Comparison of ENCODE assay signal across 8 mouse cellular contexts in the genomic region with DNA sequence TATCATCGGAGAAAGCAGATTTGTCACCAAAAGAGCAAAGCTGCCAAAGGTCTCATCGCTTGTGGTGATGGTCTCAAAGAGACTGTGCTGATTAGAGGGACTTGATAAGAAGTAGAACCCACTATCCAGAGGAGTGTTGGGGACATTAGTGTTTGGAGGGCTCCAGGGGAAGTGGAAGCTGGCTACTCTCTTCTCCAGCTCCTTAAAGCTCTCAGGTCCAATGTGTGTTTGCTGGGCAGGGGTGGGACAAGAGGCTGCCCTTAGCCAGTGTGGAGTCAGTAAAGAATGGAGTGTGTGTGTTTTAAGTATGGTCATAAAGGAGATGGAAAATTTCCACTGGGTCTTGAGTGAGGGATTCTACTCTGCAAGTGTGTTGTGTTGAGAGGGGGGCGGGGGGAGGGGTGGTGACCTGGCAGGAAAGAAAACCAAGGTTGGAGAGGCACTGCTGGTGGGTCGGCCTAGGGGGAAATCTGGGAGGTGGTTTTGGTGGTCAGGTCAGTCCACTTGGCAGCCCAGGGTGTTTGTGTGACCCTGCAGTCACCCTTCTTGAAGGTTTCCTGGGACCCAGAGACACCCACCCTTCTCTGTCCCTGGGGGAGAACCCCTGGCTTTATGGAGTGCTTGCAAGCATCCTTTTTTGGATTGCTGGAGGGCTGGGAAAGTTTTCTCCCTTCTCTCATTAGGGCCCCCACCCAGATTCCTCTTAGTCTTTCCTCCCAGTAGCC. TPM values are rescaled to one million over a fixed set of nuclear protein-coding genes. Genes with fewer than 3 reads are reported as not detected.
DNase-seq lines count a peak whose midpoint lies in the region; ATAC-seq lines count a peak whose summit lies in the region.

No protein-coding gene starts in this region.

- H3K4me2 ChIP-seq in forebrain, embryonic 16.5 days (ENCODE audit: low read length): peak overlapping the region; percentile 100
- H3K4me2 ChIP-seq in midbrain, embryonic 16.5 days (ENCODE audit: low read length): peak overlapping the region; percentile 94

- H3K27me3 ChIP-seq in forebrain, embryonic 16.5 days (replicated peaks; ENCODE audit: control insufficient read depth, insufficient read depth, low read length): 0 out of 2 replicates have a peak, but pooled peaks cover 6% of the 10 kb centered on the region
- no peaks in the 10 kb centered on the region; the same call in 1 of the 2 replicates for H3K27me3 ChIP-seq in midbrain, embryonic 16.5 days (ENCODE audit: control insufficient read depth, insufficient read depth, low read depth, low read length)

- no peaks in the 10 kb centered on the region for H3K36me3 ChIP-seq in forebrain, embryonic 16.5 days (ENCODE audit: control insufficient read depth, insufficient read depth)
- no peaks in the 10 kb centered on the region for H3K36me3 ChIP-seq in midbrain, embryonic 16.5 days (ENCODE audit: control insufficient read depth, insufficient read depth, low read length)

- H3K9ac ChIP-seq in forebrain, embryonic 16.5 days (replicated peaks; ENCODE audit: low read depth, low read length): peak overlapping the region; percentile 67
- H3K9ac ChIP-seq in midbrain, embryonic 16.5 days (ENCODE audit: low read depth, low read length): peak overlapping the region; percentile 70; the same call in 1 of the 2 replicates

- H3K4me3 ChIP-seq in forebrain, embryonic 16.5 days (replicated peaks; ENCODE audit: low read length): peak overlapping the region; percentile 61
- peak overlapping the region; percentile 49 for H3K4me3 ChIP-seq in midbrain, embryonic 16.5 days (ENCODE audit: low read depth, low read length)

- no peak overlapping the region for H3K27ac ChIP-seq in forebrain, embryonic 16.5 days (ENCODE audit: low read length)
- no peak overlapping the region for H3K27ac ChIP-seq in midbrain, embryonic 16.5 days (ENCODE audit: low read length)

- no peaks in the 10 kb centered on the region for H3K9me3 ChIP-seq in forebrain, embryonic 16.5 days (ENCODE audit: control insufficient read depth, low read length)
- H3K9me3 ChIP-seq in midbrain, embryonic 16.5 days (replicated peaks; ENCODE audit: control insufficient read depth, low read length, poor library complexity, severe bottlenecking): no peaks in the 10 kb centered on the region

- peaks cover 31% of the 10 kb centered on the region for H3K4me1 ChIP-seq in forebrain, embryonic 16.5 days (replicated peaks; ENCODE audit: control insufficient read depth, insufficient read depth, low read length)
- H3K4me1 ChIP-seq in midbrain, embryonic 16.5 days (ENCODE audit: control insufficient read depth, insufficient read depth, low read length): peaks cover 18% of the 10 kb centered on the region

- WGBS in forebrain, embryonic 16.5 days: 30% methylated on average over 4 of the region's 4 CpGs
- 38% methylated on average over 4 of the region's 4 CpGs for WGBS in midbrain, embryonic 16.5 days

- DNase-seq in gastrocnemius, adult 18-20 months (ENCODE audit: low spot score): peak; percentile 37
- no peak for DNase-seq in gastrocnemius, adult 8-10 months (ENCODE audit: low spot score in 2 of 2)
- DNase-seq in kidney, postnatal 14 days: peak; percentile 54
- DNase-seq in embryo, embryonic 10 days (ENCODE audit: low spot score): no peak
- DNase-seq in left cerebral cortex, adult 11 months (ENCODE audit: low spot score): no peak
- no peak for DNase-seq in left cerebral cortex, adult 18-20 months (ENCODE audit: low spot score in 2 of 2)

- no peak for ATAC-seq in forebrain, embryonic 16.5 days
- no peak for ATAC-seq in midbrain, embryonic 16.5 days

RNA-seq across cellular contexts. Expression of a gene that starts 1.6 kb away (rescaled TPM):
- 10 to 100 TPM; 59.2 to 63.2 TPM for total RNA-seq in gastrocnemius, adult 18-20 months (2021)
- total RNA-seq in gastrocnemius, adult 8-10 months (2022): 10 to 100 TPM; 47.0 to 80.7 (median 56.9) TPM
- polyA plus RNA-seq in forebrain, embryonic 16.5 days (2015; fragmentation: Nextera tagmentation; extraction: Ambion mirVana): 21.4 and 23.5 TPM in 2 replicates
- polyA plus RNA-seq in midbrain, embryonic 16.5 days (2015; fragmentation: Nextera tagmentation; extraction: Ambion mirVana): 30.9 and 37.4 TPM in 2 replicates
- 10 to 100 TPM; 58.8 to 67.6 TPM for total RNA-seq in left cerebral cortex, adult 18-20 months (2021)

Comparison
In these comparisons a context has a peak if more than half of its experiments do, and no peak if none do; other contexts are left out.
1. DNase-seq: peak in gastrocnemius, adult 18-20 months (single experiment) and kidney, postnatal 14 days (single experiment); none in gastrocnemius, adult 8-10 months (0 of 2), embryo, embryonic 10 days (single experiment), left cerebral cortex, adult 11 months (single experiment) and left cerebral cortex, adult 18-20 months (0 of 2).